Mouse (Mus musculus): ENCODE results near the gene Elf4.

The Elf4 gene

GRCm38 (mm10) chrX:48383643-48384042 lies 79.3 kb downstream of the Elf4 start:
- peak; percentile 39 for DNase-seq (ENCODE audit: low read depth, low spot score)

GRCm38 (mm10) chrX:48367841-48368240 lies 95.1 kb downstream of the Elf4 start:
- DNase-seq (ENCODE audit: low read depth, low spot score) = no peak

GRCm38 (mm10) chrX:48365836-48366577 lies 96.9 kb downstream of the Elf4 start:
- no peak for DNase-seq (ENCODE audit: low read depth, low spot score)

Data from A20 (cell line).